Mouse (Mus musculus) lung, embryonic 16.5 days (tissue): ENCODE results near the gene Ocrl. TPM values are rescaled to one million over a fixed set of nuclear protein-coding genes. Genes with fewer than 3 reads are reported as not detected.
A peak's percentile ranks its signal among the peaks of the same experiment; 100 is the strongest.

Experiments used
- ATAC-seq: fragments of 200-750 bp; cut with Nextera tagmentation; 2 replicates; pipeline ENCODE4 v1.8.0; 2017; ENCODE audit warnings: low read depth, mild to moderate bottlenecking, moderate library complexity
- H3K27ac ChIP-seq: fragments of 300-500 bp; sonication (generic); 2 replicates; pipeline ENCODE4 v1.5.1; 2014; ENCODE audit warnings: mild to moderate bottlenecking, control low read depth, low read length
- H3K27me3 ChIP-seq: fragments of 300-500 bp; sonication (generic); 2 replicates; pipeline ENCODE4 v1.6.1; 2014; ENCODE audit warnings: low read depth, low read length, mixed read lengths; ENCODE audit not compliant: control insufficient read depth, insufficient read depth
- H3K36me3 ChIP-seq: fragments of 300-500 bp; sonication (generic); 2 replicates; pipeline ENCODE4 v1.6.1; 2014; ENCODE audit warnings: low read length; ENCODE audit not compliant: control insufficient read depth, insufficient read depth
- H3K4me1 ChIP-seq: fragments of 300-500 bp; sonication (generic); replicated peaks from 2 replicates; pipeline ENCODE4 v1.6.1; 2014; ENCODE audit warnings: low read length, mixed read lengths; ENCODE audit not compliant: control insufficient read depth, insufficient read depth
- H3K4me2 ChIP-seq: fragments of 300-500 bp; sonication (generic); 2 replicates; pipeline ENCODE4 v1.6.1; 2014; ENCODE audit warnings: low read depth, low read length, control low read depth
- H3K4me3 ChIP-seq: fragments of 300-500 bp; sonication (generic); 2 replicates; pipeline ENCODE4 v1.5.1; 2014; ENCODE audit warnings: mild to moderate bottlenecking, low read length, control low read depth
- H3K9ac ChIP-seq: fragments of 300-500 bp; sonication (generic); 2 replicates; pipeline ENCODE4 v1.6.1; 2014; ENCODE audit warnings: low read length, control low read depth
- H3K9me3 ChIP-seq: fragments of 300-500 bp; sonication (generic); 2 replicates; pipeline ENCODE4 v1.6.1; 2016; ENCODE audit warnings: low read length; ENCODE audit not compliant: control insufficient read depth
- whole genome bisulfite sequencing: fragments of 180-500 bp; shearing (Covaris S2); extraction: QIAGEN DNeasy Blood & Tissue Kit; methylation state at CpG from one replicate; pipeline ENCODE4 v1.1.7; 2014; 5-methylcytosine and 5-hydroxymethylcytosine counted together
- polyA plus RNA-seq: library from polyadenylated mRNA; unstranded; fragments of >200 nt; fragmentation: Nextera tagmentation; extraction: Ambion mirVana; gene quantifications from 2 replicates; pipeline ENCODE4 v1.2.1, GENCODE M21; 2015

Gene Ocrl
- 17.9 and 19.8 TPM in 2 replicates for polyA plus RNA-seq

DNA sequence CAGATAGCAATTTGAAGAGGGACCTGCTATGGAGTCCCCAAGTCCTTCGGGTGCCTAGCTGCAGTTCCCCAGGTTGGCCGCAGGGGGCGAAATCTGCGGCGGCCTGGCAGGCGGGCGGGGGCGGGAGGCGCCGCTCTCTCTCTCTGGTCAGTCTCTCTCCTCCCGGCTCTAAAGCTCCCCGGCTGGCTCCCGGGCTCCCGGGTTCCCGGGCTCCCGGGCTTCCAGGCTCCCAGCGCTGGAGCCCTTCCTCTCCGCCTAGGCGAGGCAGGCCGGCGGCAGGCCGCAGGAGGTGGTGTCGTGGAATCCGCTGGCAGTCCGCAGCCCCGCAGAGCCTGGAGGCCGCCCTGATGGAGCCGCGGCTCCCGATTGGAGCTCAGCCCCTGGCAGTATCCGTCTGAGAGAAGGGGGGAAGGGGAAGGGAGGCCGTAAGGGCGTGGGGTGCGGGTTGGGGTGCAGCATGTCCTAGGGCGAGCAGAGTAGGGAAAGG is at the start of gene Ocrl:
Gene Ocrl (plus strand): TSS at position 82 of the 487 bp plus-strand sequence.
- WGBS, result 11% methylated on average over 34 of the region's 35 CpGs
- Histone ChIP-seq H3K27ac (peak within 1 kb of the TSS; percentile 75), H3K4me2 (peak within 1 kb of the TSS; percentile 63), H3K9ac (peak within 1 kb of the TSS; percentile 85), H3K9me3 (no peaks in the 10 kb centered on the region), H3K27me3 (no peaks in the 10 kb centered on the region), H3K4me1 (peaks cover 5% of the 10 kb centered on the region; the same call in 1 of the 2 replicates), H3K4me3 (peak within 1 kb of the TSS; percentile 74), H3K36me3 (no peaks in the 10 kb centered on the region)
- peak; percentile 88 for ATAC-seq

DNA sequence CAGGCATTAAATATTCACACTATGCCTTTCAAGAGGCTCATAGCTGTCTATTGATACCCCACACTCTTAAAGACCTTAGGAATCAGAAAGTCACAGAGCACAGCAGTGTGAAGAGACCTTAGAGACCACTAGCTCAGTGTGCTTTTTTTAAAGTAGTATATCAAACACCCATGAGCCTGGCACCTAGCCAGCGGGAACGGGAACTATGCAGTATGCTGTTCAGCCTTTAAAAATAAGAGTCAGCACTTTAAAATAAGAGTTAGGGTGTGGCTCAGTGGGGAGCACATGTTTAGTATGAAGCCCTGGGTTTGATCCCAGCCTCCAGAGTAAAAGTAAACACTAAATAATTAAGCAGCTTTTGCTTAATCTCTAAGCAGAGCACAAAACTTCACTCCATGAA is 32.1 kb upstream of the Ocrl start:
- Histone ChIP-seq H3K27me3 (no peaks in the 10 kb centered on the region), H3K4me3 (no peak overlapping the region), H3K4me1 (no peaks in the 10 kb centered on the region; the same call in 1 of the 2 replicates), H3K27ac (no peak overlapping the region), H3K4me2 (no peak overlapping the region), H3K36me3 (no peaks in the 10 kb centered on the region), H3K9me3 (no peaks in the 10 kb centered on the region), H3K9ac (no peak overlapping the region)
- peak; percentile 79; the same call in 1 of the 2 replicates for ATAC-seq
- WGBS, result 27% methylated on average over 2 of the region's 2 CpGs

DNA sequence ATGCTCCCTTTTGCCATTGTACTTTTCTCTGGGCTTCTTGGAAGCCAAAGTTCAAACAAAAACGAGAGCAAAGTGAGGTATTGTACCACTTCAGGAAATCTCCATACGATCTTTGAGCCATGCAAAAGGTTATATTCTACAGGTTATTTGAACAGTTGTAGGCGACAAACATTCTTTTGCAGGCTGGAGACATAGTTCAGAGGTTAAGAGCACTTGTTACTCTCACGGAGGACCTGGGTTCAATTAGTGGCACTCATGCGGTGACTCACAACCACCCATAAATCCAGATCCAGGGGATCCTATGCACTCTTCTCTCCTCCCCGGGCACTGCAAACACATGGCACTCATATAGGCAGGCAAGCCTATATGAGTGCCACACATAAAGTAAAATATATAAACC is 29.4 kb upstream of the Ocrl start:
- H3K9ac ChIP-seq, result no peak overlapping the region
- peak; percentile 56 for ATAC-seq
- no peaks in the 10 kb centered on the region for H3K9me3 ChIP-seq
- no peak overlapping the region for H3K4me3 ChIP-seq
- no peaks in the 10 kb centered on the region for H3K36me3 ChIP-seq
- no peaks in the 10 kb centered on the region; the same call in 1 of the 2 replicates for H3K4me1 ChIP-seq
- no peak overlapping the region for H3K4me2 ChIP-seq
- H3K27me3 ChIP-seq, result no peaks in the 10 kb centered on the region
- WGBS, result 61% methylated on average over 6 of the region's 6 CpGs
- no peak overlapping the region for H3K27ac ChIP-seq

DNA sequence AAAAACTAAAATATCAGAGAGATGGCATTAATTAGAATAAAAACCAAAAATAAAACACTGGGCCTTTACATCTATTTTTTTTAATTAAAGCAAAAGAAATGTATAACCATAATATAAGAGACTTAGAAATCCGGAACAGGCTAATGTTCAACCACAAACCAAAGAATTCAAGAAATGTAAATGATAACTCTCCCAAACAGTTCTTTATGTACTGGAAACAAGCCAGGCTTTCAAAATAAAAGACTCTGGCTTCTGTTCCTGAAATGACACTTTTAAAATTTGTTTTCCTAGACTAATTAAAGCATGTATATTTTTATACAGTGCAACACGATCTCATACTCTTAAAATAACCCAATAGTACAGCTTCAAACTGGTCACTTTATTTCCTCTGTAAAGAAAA is 24.8 kb upstream of the Ocrl start:
- Histone ChIP-seq H3K4me2 (no peak overlapping the region), H3K9me3 (no peaks in the 10 kb centered on the region), H3K9ac (no peak overlapping the region), H3K36me3 (no peaks in the 10 kb centered on the region), H3K27ac (no peak overlapping the region), H3K27me3 (no peaks in the 10 kb centered on the region), H3K4me1 (no peaks in the 10 kb centered on the region), H3K4me3 (no peak overlapping the region)
- no peak for ATAC-seq
- 28% methylated on average over 2 of the region's 2 CpGs for WGBS

DNA sequence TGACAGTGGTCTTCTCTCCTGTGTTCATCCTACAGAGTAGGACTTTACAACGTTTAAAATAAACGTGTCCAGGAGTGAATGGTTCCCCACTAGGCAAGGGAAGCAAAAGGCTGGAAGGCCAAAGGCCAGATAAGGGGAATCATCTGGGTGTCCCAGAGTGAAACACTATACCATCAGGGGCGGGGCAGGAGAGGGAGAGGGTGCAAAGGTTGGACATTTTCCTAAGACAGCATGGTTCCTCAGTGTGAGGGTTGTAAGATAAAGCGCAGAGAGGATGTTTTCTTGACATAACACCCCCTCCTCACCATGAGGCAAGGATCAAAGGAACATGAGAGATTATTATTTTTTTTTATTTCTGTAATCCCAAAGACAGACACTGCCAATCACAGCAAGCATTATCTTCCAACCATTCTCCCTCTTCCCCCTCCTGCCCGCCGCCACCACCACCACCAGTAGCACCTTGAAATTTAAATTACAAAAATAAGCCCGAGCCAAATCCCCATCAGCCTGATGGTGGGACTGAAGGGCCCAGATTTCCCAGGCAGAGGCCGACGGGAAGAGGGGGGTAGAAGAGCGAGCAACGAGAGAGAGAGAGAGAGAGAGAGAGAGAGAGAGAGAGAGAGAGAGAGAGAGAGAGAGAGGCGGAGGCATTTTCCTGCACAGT is 20.8 kb upstream of the Ocrl start:
- peak overlapping the region; percentile 68 for H3K4me3 ChIP-seq
- H3K36me3 ChIP-seq, result no peaks in the 10 kb centered on the region
- H3K9me3 ChIP-seq, result no peaks in the 10 kb centered on the region
- peak overlapping the region; percentile 75 for H3K9ac ChIP-seq
- peak overlapping the region; percentile 60 for H3K4me2 ChIP-seq
- WGBS, result 8% methylated on average over 11 of the region's 12 CpGs
- H3K27ac ChIP-seq, result no peak overlapping the region
- no peaks in the 10 kb centered on the region for H3K27me3 ChIP-seq
- no peaks in the 10 kb centered on the region for H3K4me1 ChIP-seq
- ATAC-seq, result peak; percentile 26

DNA sequence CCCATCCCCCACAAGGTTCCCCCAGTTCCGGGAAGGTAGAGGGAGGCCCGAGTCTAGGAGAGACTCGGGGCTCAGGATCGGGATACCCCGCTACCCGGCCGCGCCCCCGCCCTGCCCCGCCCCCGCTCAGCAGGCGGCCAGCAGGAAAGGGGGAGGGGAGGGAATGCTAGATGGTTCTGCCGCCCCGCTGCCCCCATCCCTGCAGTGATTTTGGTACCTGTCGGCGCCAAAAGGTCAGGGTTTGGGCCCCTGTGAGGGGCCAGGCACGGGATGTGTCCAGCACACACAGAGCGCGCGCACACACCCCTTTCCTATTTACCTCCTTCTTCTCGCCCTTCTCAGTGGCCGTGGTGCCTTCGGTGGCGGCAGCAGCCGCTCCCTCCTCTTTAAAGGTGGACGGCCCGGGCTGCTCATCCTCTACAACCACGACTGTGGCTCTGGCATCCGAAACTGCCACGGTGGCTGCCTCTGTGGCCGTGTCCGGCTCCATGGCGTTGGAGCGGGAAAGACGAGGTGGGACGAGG is 20.2 kb upstream of the Ocrl start:
- Histone ChIP-seq H3K27me3 (no peaks in the 10 kb centered on the region), H3K4me3 (peak overlapping the region; percentile 68), H3K9ac (peak overlapping the region; percentile 75), H3K9me3 (no peaks in the 10 kb centered on the region), H3K4me1 (no peaks in the 10 kb centered on the region), H3K36me3 (no peaks in the 10 kb centered on the region), H3K27ac (peak overlapping the region; percentile 70), H3K4me2 (peak overlapping the region; percentile 60)
- 33% methylated on average over 17 of the region's 36 CpGs for WGBS
- peak; percentile 73 for ATAC-seq

DNA sequence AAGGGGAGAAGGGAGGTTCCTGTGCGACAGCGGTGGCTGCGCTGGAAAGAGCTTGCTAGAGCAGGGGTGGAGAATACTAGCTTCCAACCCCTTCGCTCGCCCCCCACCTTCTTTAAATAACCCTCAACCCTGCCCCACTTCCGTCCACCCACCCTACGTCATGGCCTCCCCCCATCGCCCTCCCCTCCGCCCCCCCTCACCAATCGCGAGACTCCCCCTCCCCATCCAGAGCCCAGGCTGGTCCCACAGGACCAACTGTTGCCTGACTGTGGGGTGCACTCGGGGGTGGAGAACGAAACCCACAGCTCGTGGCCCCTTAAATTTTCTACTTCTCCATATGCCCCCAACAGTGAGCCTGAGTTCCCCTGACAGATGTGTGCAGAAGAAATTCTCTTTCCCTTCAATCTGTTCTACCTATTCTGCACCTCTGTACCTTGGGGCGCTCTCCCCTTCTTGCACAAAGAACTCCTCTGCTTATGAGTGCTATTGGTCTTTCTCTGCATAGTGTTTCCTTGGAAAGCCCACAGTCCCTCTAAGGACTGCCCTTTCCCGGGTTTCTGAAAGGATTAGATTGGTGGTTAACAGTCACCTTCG is 19.7 kb upstream of the Ocrl start, which contains the start of gene Smarca1:
Gene Smarca1 (minus strand): TSS at position 544 of the 594 bp plus-strand sequence.
- Histone ChIP-seq H3K4me2 (peak within 1 kb of the TSS; percentile 60), H3K9me3 (no peaks in the 10 kb centered on the region), H3K9ac (peak within 1 kb of the TSS; percentile 75), H3K4me1 (no peaks in the 10 kb centered on the region), H3K27ac (peak within 1 kb of the TSS; percentile 70), H3K36me3 (no peaks in the 10 kb centered on the region), H3K4me3 (peak within 1 kb of the TSS; percentile 68), H3K27me3 (no peaks in the 10 kb centered on the region)
- 19% methylated on average over 13 of the region's 17 CpGs for WGBS
- ATAC-seq, result peak; percentile 78

DNA sequence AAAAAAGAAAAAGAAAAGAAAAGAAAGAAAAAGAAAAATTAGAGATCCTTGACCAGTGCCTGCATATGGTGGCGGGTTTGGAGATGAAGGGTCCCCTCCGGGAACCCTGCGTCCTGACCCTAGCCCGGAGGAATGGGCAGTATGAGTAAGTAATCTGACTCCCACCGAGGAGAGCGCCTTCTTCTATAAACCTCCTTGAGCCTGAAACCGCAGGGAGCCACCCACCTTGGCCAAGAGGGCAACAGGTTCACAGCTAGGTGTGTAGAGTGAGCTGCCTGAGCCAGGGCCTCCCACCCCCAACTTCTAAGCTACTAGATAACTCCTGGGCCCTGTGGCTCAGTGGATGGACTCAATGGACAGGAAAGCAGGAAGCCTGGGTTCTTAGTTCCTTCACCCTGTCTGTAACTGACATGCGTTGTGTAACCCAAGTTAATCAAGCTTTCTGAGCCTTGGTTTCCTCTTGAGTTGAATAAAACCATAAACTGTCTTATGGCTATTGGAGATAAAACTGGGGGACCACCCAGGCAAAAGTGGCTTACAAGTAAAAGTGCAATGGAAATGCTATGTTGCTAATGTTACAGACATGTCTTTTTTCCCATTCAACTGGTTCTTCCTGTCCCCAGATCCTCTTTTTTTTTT is 836 bp downstream of the Ocrl start:
- 18% methylated on average over 8 of the region's 8 CpGs for WGBS
- H3K27ac ChIP-seq, result peak overlapping the region; percentile 52
- peak overlapping the region; percentile 85 for H3K9ac ChIP-seq

DNA sequence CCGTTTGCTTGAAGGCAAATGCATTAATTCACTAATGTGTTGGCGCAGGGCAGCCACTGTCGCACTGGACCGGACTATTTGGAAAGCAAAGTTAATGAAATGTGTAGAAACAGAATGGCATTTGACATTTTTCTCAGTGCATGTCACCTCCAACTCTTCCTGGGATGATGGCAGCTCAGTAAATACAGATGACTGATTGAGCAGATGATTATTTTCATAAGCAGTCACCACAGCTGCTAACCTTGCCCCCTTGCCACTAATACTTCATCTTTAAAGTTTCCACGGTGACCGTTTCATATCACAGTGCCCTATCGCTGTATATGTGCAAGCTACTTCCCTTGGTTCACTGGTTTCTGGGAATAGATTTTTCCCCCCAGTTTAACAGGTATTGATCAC is 1.4 kb downstream of the Ocrl start:
- 44% methylated on average over 7 of the region's 7 CpGs for WGBS
- no peak for ATAC-seq
- Histone ChIP-seq H3K9ac (no peak overlapping the region), H3K9me3 (no peaks in the 10 kb centered on the region), H3K4me1 (peaks cover 5% of the 10 kb centered on the region; the same call in 1 of the 2 replicates), H3K27me3 (no peaks in the 10 kb centered on the region), H3K4me3 (peak overlapping the region; percentile 74), H3K4me2 (peak overlapping the region; percentile 63), H3K36me3 (no peaks in the 10 kb centered on the region), H3K27ac (no peak overlapping the region)

More for the DNA sequence above, 836 bp downstream of the Ocrl start:
- no peaks in the 10 kb centered on the region for H3K9me3 ChIP-seq
- peaks cover 5% of the 10 kb centered on the region; the same call in 1 of the 2 replicates for H3K4me1 ChIP-seq
- peak; percentile 53 for ATAC-seq
- H3K27me3 ChIP-seq, result no peaks in the 10 kb centered on the region
- peak overlapping the region; percentile 63 for H3K4me2 ChIP-seq
- peak overlapping the region; percentile 74 for H3K4me3 ChIP-seq
- no peaks in the 10 kb centered on the region for H3K36me3 ChIP-seq
